Mouse (Mus musculus) liver (tissue): ENCODE data around the gene Vdr.
"Not testable (repeated sequence)": the region's sequence is repeated elsewhere in the genome, so short reads cannot be mapped to it uniquely, and the experiment has no call there.

Source experiments
- DNase-seq: peaks from one replicate; pipeline ENCODE4 v3.0.0-alpha.2; 2020; ENCODE audit warnings: mixed read lengths

The Vdr gene

DNA sequence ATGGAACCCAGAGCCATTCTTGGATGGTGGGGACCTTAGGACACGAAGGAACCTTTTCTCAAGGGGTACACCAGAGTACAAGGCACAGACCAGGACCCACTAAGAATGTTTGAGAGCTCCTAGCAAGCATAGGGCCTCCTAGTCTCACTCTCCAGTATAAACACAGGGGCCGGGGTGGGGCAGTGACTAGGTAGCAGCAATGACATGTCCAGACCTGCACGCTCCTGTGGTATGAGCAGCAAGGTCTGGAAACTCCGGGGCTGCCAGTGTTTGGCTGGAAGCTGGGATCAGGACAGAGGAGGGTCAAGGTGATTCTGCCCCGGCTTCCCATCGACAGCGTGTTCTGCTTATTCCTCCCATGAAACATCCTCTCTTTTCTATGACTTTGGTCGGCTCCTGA, 34.6 kb downstream of the Vdr start:
- no peak for DNase-seq

- no peak for DNase-seq
Observed at GRCm38 (mm10) chr15:97873717-97874116, 36.7 kb downstream of the Vdr start.

GRCm38 (mm10) chr15:97872161-97872560, 38.3 kb downstream of the Vdr start:
- no peak for DNase-seq

- no peak for DNase-seq
Observed at GRCm38 (mm10) chr15:97871055-97872030, 39.1 kb downstream of the Vdr start.

- DNase-seq, result not testable (repeated sequence)
Observed at GRCm38 (mm10) chr15:97870116-97870515, 40.3 kb downstream of the Vdr start.

DNA sequence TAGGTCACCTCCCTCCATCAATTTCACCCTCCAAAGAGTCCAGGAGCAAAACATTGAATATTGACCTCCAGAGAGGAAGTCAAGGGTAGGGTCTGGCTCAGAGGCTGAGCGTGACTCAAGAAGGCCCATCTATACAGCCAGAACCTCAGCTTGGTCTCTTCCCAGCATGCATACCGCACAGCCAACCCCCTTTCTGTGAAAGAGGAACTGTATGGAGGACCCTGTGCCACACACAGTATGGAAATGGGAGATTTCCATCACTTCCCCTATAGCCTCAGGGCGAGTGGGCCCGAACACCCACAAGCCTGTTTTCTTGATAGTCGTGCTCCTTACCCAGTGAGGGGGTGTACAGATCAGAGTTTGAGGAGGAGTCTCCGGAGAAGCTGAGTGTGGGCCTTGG, 41.4 kb downstream of the Vdr start:
- DNase-seq, result no peak

DNA sequence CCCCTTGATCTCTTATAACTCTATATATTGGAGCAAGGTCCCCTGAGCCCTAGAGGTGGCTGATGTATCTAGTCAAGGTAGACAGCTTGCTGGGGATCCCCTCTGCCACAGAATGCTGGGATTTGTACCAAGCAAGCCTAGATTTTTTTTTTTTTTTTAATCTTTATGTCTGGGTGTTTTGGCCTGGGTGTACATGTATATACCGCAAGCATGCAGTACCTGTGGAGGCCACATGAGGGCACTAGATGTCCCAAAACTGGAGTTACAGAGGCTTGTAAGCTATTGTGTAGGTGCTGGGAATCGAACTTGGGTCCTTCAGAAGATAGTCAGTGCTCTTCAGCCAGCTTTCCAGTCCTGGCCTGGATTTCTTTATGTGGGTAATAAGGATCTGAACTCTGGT, 44.4 kb downstream of the Vdr start:
- DNase-seq, result no peak

DNA sequence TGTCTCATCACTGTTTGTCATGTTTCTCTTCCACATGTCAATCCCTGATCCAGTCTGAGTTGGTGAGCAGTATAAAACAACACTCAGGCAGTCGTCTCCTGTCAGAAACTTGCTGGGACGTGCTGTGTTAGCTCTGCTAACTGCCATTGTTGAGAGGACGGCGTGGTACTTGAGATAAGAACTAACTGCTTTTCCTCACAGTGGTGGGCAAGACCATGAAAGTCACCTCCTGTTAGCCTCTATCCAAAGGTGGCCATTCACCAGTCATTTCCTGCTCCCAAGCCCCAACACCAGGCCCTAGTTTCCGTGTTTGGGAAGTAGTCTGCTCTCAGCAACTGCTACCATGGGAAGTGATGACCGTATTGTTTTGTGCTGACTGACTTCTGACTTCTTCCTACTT, 45.3 kb downstream of the Vdr start:
- peak; percentile 24 for DNase-seq

DNA sequence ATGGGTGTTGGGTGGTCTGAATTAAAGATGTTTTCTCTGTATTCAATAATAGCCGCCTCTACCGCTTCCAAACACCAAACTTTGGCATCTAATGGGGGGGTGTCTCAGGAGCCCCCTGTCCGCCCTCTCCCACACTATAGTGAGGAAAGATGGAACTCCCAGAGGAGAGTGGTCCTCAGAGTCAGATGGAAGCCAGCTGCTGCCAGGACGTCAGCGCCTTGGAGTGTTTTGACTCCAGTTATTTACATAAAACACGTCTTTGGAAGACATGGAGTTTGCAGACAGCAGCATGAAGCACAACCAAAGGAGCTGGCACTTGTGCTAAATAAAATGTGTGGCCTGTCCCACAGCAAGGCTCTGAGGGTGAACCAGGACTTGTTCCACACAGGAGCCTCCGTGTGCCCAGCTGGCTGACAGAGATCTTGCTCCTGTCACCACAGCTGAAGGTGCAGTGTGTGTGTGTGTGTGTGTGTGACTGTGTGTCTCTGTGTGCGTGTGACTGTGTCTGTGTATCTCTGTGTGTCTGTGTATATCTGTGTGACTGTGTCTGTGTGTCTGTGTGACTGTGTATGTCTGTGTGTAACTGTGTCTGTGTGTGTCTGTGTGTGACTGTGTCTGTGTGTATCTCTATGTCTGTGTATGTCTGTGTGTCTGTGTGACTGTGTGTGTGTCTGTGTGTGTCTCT, 45.9 kb downstream of the Vdr start:
- no peak for DNase-seq

DNA sequence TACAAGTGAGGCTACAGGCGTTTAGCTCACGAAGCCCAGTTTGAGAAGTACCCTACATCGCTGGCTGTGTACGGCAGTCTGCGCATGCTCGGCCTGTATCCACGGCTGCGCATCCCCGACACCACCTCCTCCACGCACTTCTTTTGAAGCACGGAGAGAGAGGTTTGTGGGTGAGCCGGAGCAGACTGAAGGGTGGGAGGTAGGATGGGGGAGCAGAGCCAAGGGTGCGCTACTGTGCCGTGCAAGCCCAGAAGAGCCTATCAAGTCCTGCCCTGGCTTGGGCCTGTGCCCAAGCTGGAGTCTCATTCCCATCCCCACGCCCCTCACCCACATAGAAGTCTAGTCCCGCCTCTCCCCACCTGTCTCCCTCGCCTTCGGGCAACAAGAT, 46.9 kb downstream of the Vdr start:
- DNase-seq, result no peak

GRCm38 (mm10) chr15:97862881-97863493, 47.4 kb downstream of the Vdr start:
- no peak for DNase-seq

GRCm38 (mm10) chr15:97860353-97860752, 50.1 kb downstream of the Vdr start:
- DNase-seq, result no peak

GRCm38 (mm10) chr15:97858431-97858830, 52.0 kb downstream of the Vdr start:
- no peak for DNase-seq

DNA sequence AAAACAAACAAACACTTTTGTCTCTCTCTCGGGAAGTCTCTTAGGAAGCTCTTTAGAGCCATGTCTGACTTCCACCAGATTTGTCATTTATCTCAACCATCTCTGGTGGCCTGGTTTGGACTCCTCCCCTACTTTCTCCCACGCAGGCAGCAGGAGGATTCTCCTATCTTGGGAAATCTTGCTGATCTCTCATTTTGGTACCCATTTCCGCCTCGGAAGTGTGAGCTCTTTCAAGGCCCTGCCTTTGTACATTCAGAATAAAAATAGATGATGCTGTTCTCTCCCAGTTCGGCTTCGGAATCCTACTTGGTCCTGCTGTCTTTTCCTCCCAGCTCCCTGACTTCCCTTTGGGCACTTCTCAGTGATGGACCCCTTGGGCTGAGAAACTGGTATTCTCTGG, 55.9 kb downstream of the Vdr start:
- DNase-seq, result no peak

- no peak for DNase-seq
Observed at GRCm38 (mm10) chr15:97854059-97854458, 56.4 kb downstream of the Vdr start.

- DNase-seq, result no peak
Observed at GRCm38 (mm10) chr15:97852291-97852690, 58.1 kb downstream of the Vdr start.

DNA sequence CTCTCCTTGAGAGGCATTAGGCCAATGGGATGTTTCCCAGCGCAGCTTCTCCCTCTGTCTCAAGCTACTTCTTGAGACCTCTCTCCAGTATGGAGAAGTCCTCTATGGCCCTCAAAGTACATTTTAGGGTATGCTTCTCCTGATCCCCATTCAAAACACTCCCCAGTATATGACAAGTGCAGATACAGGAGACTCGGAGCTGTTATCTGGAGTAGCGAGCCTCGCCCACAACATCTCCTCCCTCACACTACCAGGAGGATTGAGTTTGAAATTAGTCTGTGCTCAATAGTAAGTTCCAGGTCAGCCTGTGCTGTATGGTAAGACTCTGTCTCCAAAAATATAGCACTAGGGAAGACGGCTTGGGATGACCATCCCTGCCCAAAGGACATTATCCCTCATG, 59.4 kb downstream of the Vdr start:
- peak; percentile 61 for DNase-seq

DNA sequence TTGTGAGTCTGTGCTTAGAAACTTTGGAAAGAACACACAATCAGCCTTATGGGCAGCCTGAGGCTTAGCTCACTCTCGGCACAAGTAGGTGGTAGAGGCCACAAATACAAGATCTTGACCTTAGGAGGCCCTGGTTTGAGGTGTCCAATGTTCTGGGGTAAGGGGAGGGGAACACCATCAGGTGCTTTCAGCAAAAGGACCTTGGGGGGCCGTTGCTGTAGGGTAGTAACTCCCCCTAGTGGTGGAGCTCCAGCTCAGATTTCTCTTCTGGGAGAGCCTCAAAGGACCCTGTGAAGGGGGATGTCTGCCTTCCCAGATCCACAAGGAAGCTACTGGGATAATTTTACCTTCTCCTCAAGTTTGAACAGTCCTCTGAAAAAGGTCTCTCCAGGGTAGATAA, 60.0 kb downstream of the Vdr start:
- peak; percentile 61 for DNase-seq

DNA sequence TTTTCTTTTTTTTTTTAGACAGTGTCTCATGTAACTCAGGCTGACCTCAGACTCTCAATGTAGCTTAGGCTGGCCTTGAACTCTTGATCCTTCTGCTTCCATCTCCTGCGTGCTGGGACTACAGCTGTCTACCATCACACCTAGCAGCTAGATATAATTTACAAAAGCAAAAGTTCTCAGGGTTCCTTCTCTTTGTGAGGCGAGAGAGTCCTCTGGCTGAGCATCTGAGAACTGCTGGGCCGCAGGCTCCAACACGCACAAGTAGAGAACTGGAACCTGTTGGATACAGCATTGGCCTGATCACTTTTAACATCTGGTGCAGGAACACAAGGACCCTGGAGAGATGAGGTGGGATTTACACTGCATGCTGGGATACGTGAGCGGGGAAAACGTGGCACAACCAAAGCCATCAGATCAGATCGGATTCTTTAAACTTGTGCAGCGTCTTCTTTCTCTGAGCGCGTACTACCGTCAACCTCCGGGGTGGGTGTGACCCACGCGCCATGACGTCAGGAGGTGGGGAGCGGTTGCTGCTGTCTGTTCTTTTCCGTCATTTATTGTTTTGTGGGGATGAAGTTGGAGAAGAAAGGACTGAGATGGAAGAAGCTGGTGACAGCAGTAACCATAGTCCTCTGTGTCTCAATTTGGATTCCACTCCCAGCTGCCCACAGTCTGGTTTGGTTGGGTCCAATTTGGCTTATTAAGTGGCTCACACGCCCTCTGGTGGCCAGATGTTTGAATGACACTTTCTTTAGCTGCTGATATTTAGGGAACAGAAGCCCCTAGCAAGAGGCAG, 61.1 kb downstream of the Vdr start:
- DNase-seq, result peak; percentile 84

GRCm38 (mm10) chr15:97847866-97848265, 62.6 kb downstream of the Vdr start:
- no peak for DNase-seq

GRCm38 (mm10) chr15:97847285-97847684, 63.1 kb downstream of the Vdr start:
- peak; percentile 69 for DNase-seq

DNA sequence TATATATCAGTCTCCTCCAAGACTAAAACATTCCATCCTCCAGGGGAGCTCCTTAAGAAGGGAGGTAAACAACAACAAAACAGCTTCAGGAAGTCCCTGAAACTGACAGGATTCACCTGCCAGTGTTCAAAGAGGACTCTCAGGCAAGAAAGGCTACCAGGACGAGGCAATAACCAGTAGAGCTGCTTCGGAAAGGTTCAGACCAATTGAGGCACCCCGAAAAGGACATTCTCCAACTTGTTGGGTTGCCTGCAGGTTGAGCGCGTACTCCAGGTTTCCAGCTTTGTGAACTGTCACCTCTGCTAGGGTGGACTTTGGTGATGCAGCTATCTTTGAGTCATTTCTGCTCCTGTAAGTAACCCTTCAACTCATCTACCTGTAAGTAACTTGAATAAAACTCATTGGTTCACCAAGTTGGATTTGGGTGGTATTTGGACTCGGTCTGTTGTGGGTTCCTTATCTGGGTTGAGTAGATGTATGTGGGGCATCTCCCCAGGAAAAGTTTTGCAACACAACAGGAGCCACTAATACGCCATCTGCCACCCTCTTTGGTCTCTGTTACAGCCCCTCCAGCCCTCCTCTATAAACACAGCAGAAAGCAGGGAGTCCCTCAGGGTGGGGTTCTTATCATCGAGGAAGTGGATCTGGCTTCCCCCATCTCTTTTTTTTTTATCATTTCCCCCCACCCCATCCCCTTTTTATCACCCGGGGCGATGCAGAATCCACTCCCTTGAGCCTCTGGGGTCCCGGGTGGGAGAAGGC, 64.1 kb downstream of the Vdr start:
- DNase-seq, result no peak
